Mouse (Mus musculus) mature B cell (primary cell): ENCODE measurements around the gene Vmn1r224.

Experiments
- in situ Hi-C: fragments of 300-500 bp; cut with MboI; formaldehyde crosslinking; loops from 2 replicates; pipeline ENCODE4 v1.14.3; 2019

The Vmn1r224 gene

GRCm38 (mm10) chr17:20413846-20414245 lies at the start of gene Vmn1r224:
Vmn1r224 (plus strand) TSS chr17:20414146.
- in situ Hi-C loops: no loop called here

GRCm38 (mm10) chr17:20399105-20399504 lies 14.8 kb upstream of the Vmn1r224 start:
- in situ Hi-C loops: no loop called here

- in situ Hi-C loops: no loop called here
Measured at GRCm38 (mm10) chr17:20439263-20439662, 25.3 kb downstream of the Vmn1r224 start.

GRCm38 (mm10) chr17:20473311-20473710 lies 59.4 kb downstream of the Vmn1r224 start:
- in situ Hi-C loops: no loop called here
